Mouse (Mus musculus): ENCODE data around the gene Jak2.

- TF ChIP-seq CTCF (IDR thresholded peaks at IDR 0.05; ENCODE audit: extremely low read depth, insufficient read depth, insufficient read length, insufficient replicate concordance) (no peak), POLR2A (IDR thresholded peaks at IDR 0.05; ENCODE audit: low read depth, low read length) (no peak)
Measured at GRCm38 (mm10) chr19:29203337-29203736, 48.3 kb upstream of the Jak2 start.
